Mouse (Mus musculus) megakaryocyte, embryonic 14.5 days (primary cell): ENCODE measurements at regions not wholly inside any gene's neighbourhood (a gene's known extent, or its start where the extent isn't known, plus 50 kb on each side); places are given as distances from the start of the nearest gene placed in this dataset.

Source experiments
- FLI1 ChIP-seq: IDR thresholded peaks from 2 replicates; pipeline ENCODE4 v1.6.1; 2012; ENCODE audit warnings: low read length, inconsistent platforms, mixed read lengths
- GATA1 ChIP-seq: IDR thresholded peaks from 3 replicates; pipeline ENCODE4 v1.6.1; 2012; ENCODE audit warnings: mixed read lengths, low read length, inconsistent platforms, borderline replicate concordance

DNA sequence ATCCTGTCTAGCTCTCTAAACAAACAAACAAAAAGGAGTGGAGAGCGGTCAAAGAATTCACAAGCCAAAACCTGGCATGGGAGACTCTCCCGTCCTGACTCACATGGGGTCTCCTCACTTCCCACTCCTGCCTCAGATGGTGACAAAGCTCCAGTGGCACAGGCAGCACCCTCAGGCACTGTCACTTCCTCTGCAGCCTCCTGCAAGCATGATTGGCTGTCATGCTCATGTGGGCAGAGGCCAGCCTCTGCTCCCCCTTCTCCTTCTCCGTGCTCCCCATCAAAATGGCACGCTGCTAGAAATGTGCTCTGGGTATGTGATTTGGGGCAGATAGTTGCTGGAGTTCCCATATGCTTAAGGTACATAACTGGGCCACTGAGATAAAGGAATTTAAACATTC is 255.4 kb downstream of the Dhx15 start:
- TF ChIP-seq GATA1 = no peak
- TF ChIP-seq FLI1 = no peak
